25 mouse cellular contexts compared by ENCODE assay signal in genomic region chr5:140196446-140196845, GRCm38 (mm10).
A peak's percentile ranks its signal among the peaks of the same experiment; 100 is the strongest.
DNase-seq lines count a peak whose midpoint lies in the region; ATAC-seq lines count a peak whose summit lies in the region.
"Had no signal": no experiment of that assay in that cellular context is flagged by ENCODE, and none has a peak within 500 bp of the region (broad histone marks: within the 10 kb centered on the region; RNA-seq: fewer than 3 reads in every experiment).

No protein-coding gene starts in this region.

- H3K4me3 ChIP-seq in midbrain, embryonic 11.5 days (ENCODE audit: low read depth, low read length): no peak overlapping the region
- no peak overlapping the region for H3K4me3 ChIP-seq in midbrain, embryonic 13.5 days (replicated peaks)
- no peak overlapping the region for H3K4me3 ChIP-seq in hindbrain, embryonic 10.5 days

- H3K4me2 ChIP-seq in midbrain, embryonic 11.5 days: no peak overlapping the region
- H3K4me2 ChIP-seq in midbrain, embryonic 13.5 days (replicated peaks): no peak overlapping the region

- no peak overlapping the region for H3K9ac ChIP-seq in midbrain, embryonic 11.5 days (ENCODE audit: low read length)
- no peak overlapping the region for H3K9ac ChIP-seq in midbrain, embryonic 13.5 days (replicated peaks)

- H3K9me3 ChIP-seq in midbrain, embryonic 11.5 days (ENCODE audit: control insufficient read depth, low read length): no peaks in the 10 kb centered on the region
- no peaks in the 10 kb centered on the region for H3K9me3 ChIP-seq in midbrain, embryonic 13.5 days
- no peaks in the 10 kb centered on the region for H3K9me3 ChIP-seq in hindbrain, embryonic 10.5 days
- H3K9me3 ChIP-seq: G1E had no signal

- no peaks in the 10 kb centered on the region for H3K36me3 ChIP-seq in midbrain, embryonic 11.5 days (ENCODE audit: control insufficient read depth, insufficient read depth, low read length)
- H3K36me3 ChIP-seq in midbrain, embryonic 13.5 days: no peaks in the 10 kb centered on the region
- peaks cover 23% of the 10 kb centered on the region for H3K36me3 ChIP-seq in hindbrain, embryonic 10.5 days

- H3K27me3 ChIP-seq in midbrain, embryonic 11.5 days (ENCODE audit: control insufficient read depth, insufficient read depth, low read length): no peaks in the 10 kb centered on the region
- no peaks in the 10 kb centered on the region for H3K27me3 ChIP-seq in midbrain, embryonic 13.5 days
- no peaks in the 10 kb centered on the region for H3K27me3 ChIP-seq in hindbrain, embryonic 10.5 days (ENCODE audit: insufficient read depth, poor library complexity, severe bottlenecking)
- H3K27me3 ChIP-seq: CH12.LX, Patski had no signal

- no peak overlapping the region for H3K27ac ChIP-seq in midbrain, embryonic 11.5 days (ENCODE audit: low read depth, low read length)
- no peak overlapping the region for H3K27ac ChIP-seq in midbrain, embryonic 13.5 days
- no peak overlapping the region for H3K27ac ChIP-seq in hindbrain, embryonic 10.5 days

- WGBS in midbrain, embryonic 11.5 days: 91% methylated on average over 3 of the region's 3 CpGs
- 88% methylated on average over 3 of the region's 3 CpGs for WGBS in midbrain, embryonic 13.5 days
- 87% methylated on average over 3 of the region's 3 CpGs for WGBS in hindbrain, embryonic 10.5 days

- no peak for ATAC-seq in midbrain, embryonic 11.5 days (ENCODE audit: low FRiP score)
- ATAC-seq in midbrain, embryonic 13.5 days: no peak
- ATAC-seq: activated CD4-positive, CD25-positive, alpha-beta regulatory T cell, adult 4 months; CD4-positive, CD25-positive, alpha-beta regulatory T cell, adult 4 months; Patski had no signal

- H3K4me1 ChIP-seq in midbrain, embryonic 11.5 days (ENCODE audit: control insufficient read depth, insufficient read depth, low read length): peaks cover 6% of the 10 kb centered on the region
- peaks cover 20% of the 10 kb centered on the region for H3K4me1 ChIP-seq in midbrain, embryonic 13.5 days (replicated peaks)
- peaks cover 31% of the 10 kb centered on the region for H3K4me1 ChIP-seq in hindbrain, embryonic 10.5 days (replicated peaks)

- peak; percentile 57 for DNase-seq in midbrain, embryonic 11.5 days (ENCODE audit: low spot score, missing footprints)
- DNase-seq in ES-CJ7 (ENCODE audit: low read depth, low spot score) (peak; percentile 23), R1 (ENCODE audit: low read depth, low spot score) (peak; percentile 58), ZHBTc4 (ENCODE audit: low read depth, low spot score) (peak; percentile 62)
- no peak for DNase-seq in hindbrain, embryonic 10.5 days (ENCODE audit: low spot score)
- DNase-seq in urinary bladder, adult 2 months (ENCODE audit: low spot score): no peak
- DNase-seq in left cerebral cortex, adult 11 months (ENCODE audit: low spot score): no peak
- DNase-seq: adrenal gland, adult 2 months; adrenal gland, adult 8-10 months; adrenal gland, postnatal 10 days; adrenal gland, postnatal 14 days; adrenal gland, postnatal 25 days; adrenal gland, postnatal 36 days; B cell, adult 2 months; cerebellum, adult 11 months; cerebellum, adult 11-12 months; cerebellum, adult 18-20 months; cerebellum, adult 2 months; cerebellum, adult 8-10 months had no signal

Comparison
In these comparisons a context has a peak if more than half of its experiments do, and no peak if none do; other contexts are left out.
1. DNase-seq: peak in midbrain, embryonic 11.5 days (single experiment), ES-CJ7 (single experiment), R1 (single experiment) and ZHBTc4 (single experiment); none in hindbrain, embryonic 10.5 days (single experiment), urinary bladder, adult 2 months (single experiment) and left cerebral cortex, adult 11 months (single experiment).